Comparison of ENCODE assay signal across 23 mouse cellular contexts in the genomic region with DNA sequence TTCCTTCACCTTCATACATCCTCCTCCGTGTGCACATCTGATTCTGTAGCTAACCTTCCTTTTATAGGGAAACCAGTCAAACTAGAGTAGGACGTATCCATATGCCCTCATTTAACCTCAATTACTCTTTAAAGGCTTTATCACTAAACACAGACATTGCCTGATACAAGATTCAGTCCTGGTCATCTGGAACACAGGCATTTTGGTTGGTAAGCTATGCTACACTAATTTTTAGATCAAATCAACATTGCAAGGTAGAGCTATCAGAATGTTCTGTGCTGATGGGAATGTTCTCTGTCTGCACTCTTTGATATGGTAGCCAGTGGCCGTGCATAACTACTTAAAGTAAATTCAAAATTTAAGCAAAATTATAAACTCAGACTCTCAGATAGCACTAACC. TPM values are rescaled to one million over a fixed set of nuclear protein-coding genes. Genes with fewer than 3 reads are reported as not detected.
DNase-seq lines count a peak whose midpoint lies in the region; ATAC-seq and TF ChIP-seq lines count a peak whose summit lies in the region.
"Had no signal": no experiment of that assay in that cellular context is flagged by ENCODE, and none has a peak within 500 bp of the region (broad histone marks: within the 10 kb centered on the region; RNA-seq: fewer than 3 reads in every experiment).

No protein-coding gene starts in this region.

- no peaks in the 10 kb centered on the region for H3K9me3 ChIP-seq in heart, embryonic 11.5 days (replicated peaks; ENCODE audit: control insufficient read depth, low read length)
- H3K9me3 ChIP-seq in liver, embryonic 14.5 days (ENCODE audit: control insufficient read depth, low read length) = no peaks in the 10 kb centered on the region
- H3K9me3 ChIP-seq in midbrain, postnatal 0 days (ENCODE audit: low read length) = no peaks in the 10 kb centered on the region
- H3K9me3 ChIP-seq: embryonic facial prominence, embryonic 12.5 days; heart, embryonic 13.5 days had no signal

- H3K27ac ChIP-seq in heart, embryonic 11.5 days (ENCODE audit: low read depth, low read length) = no peak overlapping the region
- no peak overlapping the region for H3K27ac ChIP-seq in liver, embryonic 14.5 days
- no peak overlapping the region for H3K27ac ChIP-seq in midbrain, postnatal 0 days (ENCODE audit: low read depth, low read length)
- H3K27ac ChIP-seq: embryonic facial prominence, embryonic 12.5 days; heart, adult 2 months; heart, embryonic 13.5 days had no signal

- no peak overlapping the region for H3K4me3 ChIP-seq in heart, embryonic 11.5 days (ENCODE audit: low read depth, low read length)
- H3K4me3 ChIP-seq in liver, embryonic 14.5 days (ENCODE audit: insufficient read depth in 1 of 2, low read depth in 2 of 2, low read length in 2 of 2) = no peak overlapping the region
- no peak overlapping the region for H3K4me3 ChIP-seq in midbrain, postnatal 0 days (ENCODE audit: low read depth, low read length)
- H3K4me3 ChIP-seq: embryonic facial prominence, embryonic 12.5 days; heart, adult 2 months; heart, embryonic 13.5 days had no signal

- WGBS in heart, embryonic 11.5 days (ENCODE audit: insufficient replicate concordance) = 87% methylated on average over 3 of the region's 3 CpGs
- 26% methylated on average over 3 of the region's 3 CpGs for WGBS in liver, embryonic 14.5 days (ENCODE audit: insufficient replicate concordance)
- WGBS in midbrain, postnatal 0 days = 94% methylated on average over 3 of the region's 3 CpGs

- peak; percentile 23 for DNase-seq in heart, adult 11 months
- DNase-seq in liver, embryonic 14.5 days (ENCODE audit: low read depth in 3 of 3, low spot score in 3 of 3) = no peak
- DNase-seq in frontal cortex, postnatal 14 days (ENCODE audit: low spot score in 2 of 2) = no peak
- no peak for DNase-seq in cerebellum, postnatal 14 days
- no peak for DNase-seq in midbrain, postnatal 0 days (ENCODE audit: low spot score)
- DNase-seq: adrenal gland, postnatal 14 days; B cell, adult 2 months; cerebellum, adult 18-20 months; cerebellum, postnatal 10 days; gastrocnemius, postnatal 10 days; heart, adult 2 months; heart, postnatal 36 days had no signal

- H3K36me3 ChIP-seq in heart, embryonic 11.5 days (ENCODE audit: control insufficient read depth, insufficient read depth, low read length) = 0 out of 2 replicates have a peak, but pooled peaks cover 2% of the 10 kb centered on the region
- H3K36me3 ChIP-seq in liver, embryonic 14.5 days (replicated peaks; ENCODE audit: control insufficient read depth, insufficient read depth, low read depth) = peaks cover 6% of the 10 kb centered on the region
- no peaks in the 10 kb centered on the region for H3K36me3 ChIP-seq in midbrain, postnatal 0 days (ENCODE audit: insufficient read depth, low read length)

- H3K27me3 ChIP-seq in heart, embryonic 11.5 days (ENCODE audit: control insufficient read depth, insufficient read depth, low read length) = no peaks in the 10 kb centered on the region
- H3K27me3 ChIP-seq in liver, embryonic 14.5 days (ENCODE audit: control insufficient read depth, insufficient read depth, low read length) = no peaks in the 10 kb centered on the region
- H3K27me3 ChIP-seq in midbrain, postnatal 0 days (ENCODE audit: insufficient read depth, low read length) = no peaks in the 10 kb centered on the region
- H3K27me3 ChIP-seq: embryonic facial prominence, embryonic 12.5 days; heart, embryonic 13.5 days; Patski had no signal

- no peak for ATAC-seq in heart, embryonic 11.5 days (replicated peaks; ENCODE audit: insufficient number of reproducible peaks, low FRiP score, low TSS enrichment)
- 0 out of 2 replicates have a peak, but pooled peaks have one; percentile 36 for ATAC-seq in erythroblast, adult 5-6 weeks (replicated peaks; ENCODE audit: low FRiP score, poor library complexity, severe bottlenecking)
- peak; percentile 48; the same call in 1 of the 2 replicates for ATAC-seq in liver, embryonic 14.5 days (ENCODE audit: insufficient read depth)
- ATAC-seq in megakaryocyte progenitor cell, adult 5-6 weeks (replicated peaks; ENCODE audit: poor library complexity) = peak; percentile 78
- ATAC-seq in midbrain, postnatal 0 days (ENCODE audit: low FRiP score) = no peak
- ATAC-seq: activated CD4-positive, CD25-positive, alpha-beta regulatory T cell, adult 4 months; CD4-positive, CD25-positive, alpha-beta regulatory T cell, adult 4 months; forebrain, embryonic 14.5 days; hindbrain, embryonic 16.5 days; inflammation-experienced regulatory T-cells, adult 6 months; Patski had no signal

- no peak for TF ChIP-seq CTCF in liver, embryonic 14.5 days (IDR thresholded peaks at IDR 0.05; ENCODE audit: low read depth)
- TF ChIP-seq CTCF in midbrain, postnatal 0 days (IDR thresholded peaks at IDR 0.05) = no peak

- H3K4me1 ChIP-seq in heart, embryonic 11.5 days (ENCODE audit: control insufficient read depth, insufficient read depth, low read length) = no peaks in the 10 kb centered on the region
- H3K4me1 ChIP-seq in liver, embryonic 14.5 days (replicated peaks; ENCODE audit: control insufficient read depth in 2 of 2, insufficient read depth in 2 of 2, low read length in 1 of 2) = peaks cover 20 to 24% of the 10 kb centered on the region in 2 experiments
- no peaks in the 10 kb centered on the region for H3K4me1 ChIP-seq in midbrain, postnatal 0 days (ENCODE audit: insufficient read depth, low read length)
- H3K4me1 ChIP-seq: embryonic facial prominence, embryonic 12.5 days had no signal

- no peak overlapping the region for H3K9ac ChIP-seq in heart, embryonic 11.5 days (ENCODE audit: low read depth, low read length)
- no peak overlapping the region for H3K9ac ChIP-seq in liver, embryonic 14.5 days (replicated peaks)
- H3K9ac ChIP-seq in midbrain, postnatal 0 days (replicated peaks; ENCODE audit: low read length, poor library complexity, severe bottlenecking) = no peak overlapping the region
- H3K9ac ChIP-seq: embryonic facial prominence, embryonic 12.5 days; heart, embryonic 13.5 days had no signal

- no peak for TF ChIP-seq EP300 in liver, embryonic 14.5 days (IDR thresholded peaks at IDR 0.05; ENCODE audit: low read depth)

- H3K4me2 ChIP-seq in heart, embryonic 11.5 days = no peak overlapping the region
- no peak overlapping the region for H3K4me2 ChIP-seq in liver, embryonic 14.5 days (ENCODE audit: low read depth)
- no peak overlapping the region for H3K4me2 ChIP-seq in midbrain, postnatal 0 days (ENCODE audit: low read depth, low read length, poor library complexity, severe bottlenecking)
- H3K4me2 ChIP-seq: embryonic facial prominence, embryonic 12.5 days; heart, embryonic 13.5 days had no signal

RNA-seq across cellular contexts. Expression of gene Ankrd17, which starts 10.6 kb away (rescaled TPM):
- 24.2 and 26.8 TPM in 2 replicates for polyA plus RNA-seq in heart, embryonic 11.5 days (2014; fragmentation: Nextera tagmentation; extraction: Ambion mirVana)
- total RNA-seq in erythroblast, adult 5-6 weeks (2015; ENCODE audit: low replicate concordance) = 43.3 and 46.3 TPM in 2 replicates
- total RNA-seq in erythroblast, adult 5-6 weeks (2017; ENCODE audit: low replicate concordance) = 75.2 and 99.7 TPM in 2 replicates
- polyA plus RNA-seq in liver, embryonic 14.5 days (2012; rRNA removed) = 12.5 and 14.4 TPM in 2 replicates
- 10.8 and 11.3 TPM in 2 replicates for polyA plus RNA-seq in liver, embryonic 14.5 days (2014; fragmentation: Nextera tagmentation; extraction: Ambion mirVana)
- 83.2 and 103 TPM in 2 replicates for total RNA-seq in megakaryocyte progenitor cell, adult 5-6 weeks (2015)
- total RNA-seq in megakaryocyte progenitor cell, adult 5-6 weeks (2017) = 55.3 and 83.6 TPM in 2 replicates
- total RNA-seq in midbrain, postnatal 0 days (2014; rRNA removed) = 61.1 and 75.3 TPM in 2 replicates
- 20.6 and 23.6 TPM in 2 replicates for polyA plus RNA-seq in midbrain, postnatal 0 days (2015; fragmentation: Nextera tagmentation; extraction: Ambion mirVana)

RNA-seq across cellular contexts. Expression of gene Gm9958, which starts 11.2 kb away (rescaled TPM):
- 2.0 and 3.4 TPM in 2 replicates for polyA plus RNA-seq in heart, embryonic 11.5 days (2014; fragmentation: Nextera tagmentation; extraction: Ambion mirVana)
- 6.0 TPM in 1 of 2 replicates, not detected in the other for total RNA-seq in erythroblast, adult 5-6 weeks (2015; ENCODE audit: low replicate concordance)
- total RNA-seq in erythroblast, adult 5-6 weeks (2017; ENCODE audit: low replicate concordance) = not detected in 2 replicates
- 1.2 and 1.6 TPM in 2 replicates for polyA plus RNA-seq in liver, embryonic 14.5 days (2012; rRNA removed)
- 1.7 and 2.0 TPM in 2 replicates for polyA plus RNA-seq in liver, embryonic 14.5 days (2014; fragmentation: Nextera tagmentation; extraction: Ambion mirVana)
- total RNA-seq in megakaryocyte progenitor cell, adult 5-6 weeks (2015) = 2.0 and 4.1 TPM in 2 replicates
- total RNA-seq in megakaryocyte progenitor cell, adult 5-6 weeks (2017) = 1.3 and 2.4 TPM in 2 replicates
- total RNA-seq in midbrain, postnatal 0 days (2014; rRNA removed) = 1.1 TPM in 2 replicates
- 1.0 and 1.1 TPM in 2 replicates for polyA plus RNA-seq in midbrain, postnatal 0 days (2015; fragmentation: Nextera tagmentation; extraction: Ambion mirVana)

Comparison
In these comparisons a context has a peak if more than half of its experiments do, and no peak if none do; other contexts are left out.
1. ATAC-seq: peak in erythroblast, adult 5-6 weeks (single experiment), liver, embryonic 14.5 days (single experiment) and megakaryocyte progenitor cell, adult 5-6 weeks (single experiment); none in heart, embryonic 11.5 days (single experiment) and midbrain, postnatal 0 days (single experiment).